Comparison of ENCODE assay signal across 9 mouse cellular contexts in the genomic region with DNA sequence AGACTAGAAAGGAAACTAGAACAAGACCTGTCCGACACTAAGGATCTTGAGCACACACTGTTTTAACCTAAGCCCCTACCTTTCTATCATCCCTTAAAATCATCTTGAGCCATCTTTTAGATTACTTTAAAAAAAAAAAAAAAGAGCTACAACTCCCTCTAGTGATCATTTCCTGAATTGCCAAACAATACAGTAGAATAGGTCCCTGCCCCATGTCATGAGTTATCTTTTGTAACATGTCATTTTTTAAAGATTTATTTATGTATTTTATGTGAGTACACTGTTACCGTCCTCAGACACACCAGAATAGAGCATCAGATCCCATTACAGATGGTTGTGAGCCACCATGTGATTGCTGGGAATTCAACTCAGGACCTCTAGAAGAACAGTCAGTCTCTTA. TPM values are rescaled to one million over a fixed set of nuclear protein-coding genes. Genes with fewer than 3 reads are reported as not detected.
DNase-seq lines count a peak whose midpoint lies in the region; ATAC-seq and TF ChIP-seq lines count a peak whose summit lies in the region.
"Had no signal": no experiment of that assay in that cellular context is flagged by ENCODE, and none has a peak within 500 bp of the region (broad histone marks: within the 10 kb centered on the region; RNA-seq: fewer than 3 reads in every experiment).

No protein-coding gene starts in this region.

- H3K27ac ChIP-seq in forebrain, embryonic 15.5 days (replicated peaks): no peak overlapping the region
- no peak overlapping the region for H3K27ac ChIP-seq in forebrain, embryonic 11.5 days (ENCODE audit: low read depth, low read length)
- H3K27ac ChIP-seq in lung, embryonic 14.5 days (ENCODE audit: low read depth): no peak overlapping the region
- H3K27ac ChIP-seq in midbrain, postnatal 0 days (ENCODE audit: low read depth, low read length): no peak overlapping the region
- H3K27ac ChIP-seq: limb, embryonic 15.5 days had no signal

- H3K4me3 ChIP-seq in forebrain, embryonic 15.5 days: no peak overlapping the region
- H3K4me3 ChIP-seq in forebrain, embryonic 11.5 days (ENCODE audit: low read depth, low read length): no peak overlapping the region
- no peak overlapping the region for H3K4me3 ChIP-seq in lung, embryonic 14.5 days (ENCODE audit: low read depth, low read length)
- H3K4me3 ChIP-seq in midbrain, postnatal 0 days (ENCODE audit: low read depth, low read length): no peak overlapping the region
- H3K4me3 ChIP-seq: limb, embryonic 15.5 days had no signal

- no peak overlapping the region for H3K4me2 ChIP-seq in forebrain, embryonic 15.5 days (replicated peaks)
- no peak overlapping the region for H3K4me2 ChIP-seq in forebrain, embryonic 11.5 days (ENCODE audit: low read depth, low read length, severe bottlenecking)
- no peak overlapping the region for H3K4me2 ChIP-seq in lung, embryonic 14.5 days
- no peak overlapping the region for H3K4me2 ChIP-seq in midbrain, postnatal 0 days (ENCODE audit: low read depth, low read length, poor library complexity, severe bottlenecking)
- H3K4me2 ChIP-seq: limb, embryonic 15.5 days had no signal

- H3K9ac ChIP-seq in forebrain, embryonic 15.5 days (replicated peaks): no peak overlapping the region
- H3K9ac ChIP-seq in forebrain, embryonic 11.5 days (ENCODE audit: low read length): no peak overlapping the region
- H3K9ac ChIP-seq in lung, embryonic 14.5 days: no peak overlapping the region
- H3K9ac ChIP-seq in midbrain, postnatal 0 days (replicated peaks; ENCODE audit: low read length, poor library complexity, severe bottlenecking): no peak overlapping the region
- H3K9ac ChIP-seq: limb, embryonic 15.5 days had no signal

- TF ChIP-seq CTCF in lung, embryonic 14.5 days (IDR thresholded peaks at IDR 0.05; ENCODE audit: low read depth): peak; percentile 47
- TF ChIP-seq CTCF in midbrain, postnatal 0 days (IDR thresholded peaks at IDR 0.05): peak; percentile 74

- no peaks in the 10 kb centered on the region for H3K27me3 ChIP-seq in forebrain, embryonic 15.5 days
- H3K27me3 ChIP-seq in forebrain, embryonic 11.5 days (ENCODE audit: control insufficient read depth, insufficient read depth, low read length): no peaks in the 10 kb centered on the region
- no peaks in the 10 kb centered on the region for H3K27me3 ChIP-seq in lung, embryonic 14.5 days (ENCODE audit: insufficient read depth, low read length)
- no peaks in the 10 kb centered on the region for H3K27me3 ChIP-seq in midbrain, postnatal 0 days (ENCODE audit: insufficient read depth, low read length)
- H3K27me3 ChIP-seq: limb, embryonic 15.5 days had no signal

- no peaks in the 10 kb centered on the region for H3K36me3 ChIP-seq in forebrain, embryonic 15.5 days
- no peaks in the 10 kb centered on the region for H3K36me3 ChIP-seq in forebrain, embryonic 11.5 days (ENCODE audit: control insufficient read depth, insufficient read depth, low read length)
- H3K36me3 ChIP-seq in lung, embryonic 14.5 days (ENCODE audit: insufficient read depth): no peaks in the 10 kb centered on the region
- no peaks in the 10 kb centered on the region for H3K36me3 ChIP-seq in midbrain, postnatal 0 days (ENCODE audit: insufficient read depth, low read length)
- H3K36me3 ChIP-seq: limb, embryonic 15.5 days had no signal

- peak; percentile 53; the same call in 1 of the 2 replicates for ATAC-seq in forebrain, embryonic 15.5 days (replicated peaks)
- no peak for ATAC-seq in forebrain, embryonic 11.5 days (replicated peaks; ENCODE audit: low FRiP score)
- ATAC-seq in lung, embryonic 14.5 days (ENCODE audit: insufficient read depth): no peak
- ATAC-seq in erythroid progenitor cell, adult 5-6 weeks (replicated peaks; ENCODE audit: low FRiP score, poor library complexity, severe bottlenecking): 0 out of 2 replicates have a peak, but pooled peaks have one; percentile 54
- ATAC-seq in midbrain, postnatal 0 days (ENCODE audit: low FRiP score): peak; percentile 20; the same call in 1 of the 2 replicates

- H3K9me3 ChIP-seq in forebrain, embryonic 15.5 days: no peaks in the 10 kb centered on the region
- no peaks in the 10 kb centered on the region for H3K9me3 ChIP-seq in forebrain, embryonic 11.5 days (ENCODE audit: control insufficient read depth, low read length)
- no peaks in the 10 kb centered on the region for H3K9me3 ChIP-seq in lung, embryonic 14.5 days (ENCODE audit: low read depth, low read length)
- no peaks in the 10 kb centered on the region for H3K9me3 ChIP-seq in midbrain, postnatal 0 days (ENCODE audit: low read length)
- H3K9me3 ChIP-seq: limb, embryonic 15.5 days had no signal

- WGBS in forebrain, embryonic 15.5 days: 57% methylated on average over 2 of the region's 2 CpGs
- WGBS in forebrain, embryonic 11.5 days: 57% methylated on average over 2 of the region's 2 CpGs
- 35% methylated on average over 2 of the region's 2 CpGs for WGBS in lung, embryonic 14.5 days
- 43% methylated on average over 2 of the region's 2 CpGs for WGBS in midbrain, postnatal 0 days

- H3K4me1 ChIP-seq in forebrain, embryonic 15.5 days: no peaks in the 10 kb centered on the region
- no peaks in the 10 kb centered on the region for H3K4me1 ChIP-seq in forebrain, embryonic 11.5 days (replicated peaks; ENCODE audit: control insufficient read depth, insufficient read depth, low read length)
- H3K4me1 ChIP-seq in lung, embryonic 14.5 days (ENCODE audit: insufficient read depth): no peaks in the 10 kb centered on the region
- no peaks in the 10 kb centered on the region for H3K4me1 ChIP-seq in midbrain, postnatal 0 days (ENCODE audit: insufficient read depth, low read length)
- H3K4me1 ChIP-seq: limb, embryonic 15.5 days had no signal

- no peak for DNase-seq in forebrain, embryonic 11.5 days (ENCODE audit: low spot score)
- DNase-seq in lung, embryonic 14.5 days: peak; percentile 60
- DNase-seq in lung, postnatal 14 days: no peak
- DNase-seq in midbrain, postnatal 0 days (ENCODE audit: low spot score): peak; percentile 46
- DNase-seq in spleen, adult 12 weeks (ENCODE audit: low spot score): no peak
- DNase-seq in adrenal gland, postnatal 14 days: no peak

RNA-seq across cellular contexts. Expression of a gene that starts 2.0 kb away (rescaled TPM):
- polyA plus RNA-seq in forebrain, embryonic 15.5 days (2015; fragmentation: Nextera tagmentation; extraction: Ambion mirVana): 0.38 and 0.49 TPM in 2 replicates
- 0.97 and 1.6 TPM in 2 replicates for polyA plus RNA-seq in forebrain, embryonic 11.5 days (2014; fragmentation: Nextera tagmentation; extraction: Ambion mirVana)
- 1.7 and 2.2 TPM in 2 replicates for polyA plus RNA-seq in lung, embryonic 14.5 days (2014; fragmentation: Nextera tagmentation; extraction: Ambion mirVana)
- total RNA-seq in erythroid progenitor cell, adult 5-6 weeks (2015; ENCODE audit: low replicate concordance): 4.2 and 9.4 TPM in 2 replicates
- 0.64 and 1.9 TPM in 2 replicates for total RNA-seq in erythroid progenitor cell, adult 5-6 weeks (2017; ENCODE audit: low replicate concordance)
- 0.11 and 0.42 TPM in 2 replicates for total RNA-seq in midbrain, postnatal 0 days (2014; rRNA removed)
- polyA plus RNA-seq in midbrain, postnatal 0 days (2015; fragmentation: Nextera tagmentation; extraction: Ambion mirVana): 0.25 and 0.52 TPM in 2 replicates
- 9.0 and 12.1 TPM in 2 replicates for total RNA-seq in adrenal gland, postnatal 14 days (2021)

RNA-seq across cellular contexts. Expression of a gene that starts 10.2 kb away (rescaled TPM):
- polyA plus RNA-seq in forebrain, embryonic 15.5 days (2015; fragmentation: Nextera tagmentation; extraction: Ambion mirVana): 422 and 438 TPM in 2 replicates
- 418 and 471 TPM in 2 replicates for polyA plus RNA-seq in forebrain, embryonic 11.5 days (2014; fragmentation: Nextera tagmentation; extraction: Ambion mirVana)
- polyA plus RNA-seq in lung, embryonic 14.5 days (2014; fragmentation: Nextera tagmentation; extraction: Ambion mirVana): 683 and 808 TPM in 2 replicates
- total RNA-seq in erythroid progenitor cell, adult 5-6 weeks (2015; ENCODE audit: low replicate concordance): 257 and 311 TPM in 2 replicates
- total RNA-seq in erythroid progenitor cell, adult 5-6 weeks (2017; ENCODE audit: low replicate concordance): 233 and 410 TPM in 2 replicates
- total RNA-seq in midbrain, postnatal 0 days (2014; rRNA removed): 186 and 281 TPM in 2 replicates
- polyA plus RNA-seq in midbrain, postnatal 0 days (2015; fragmentation: Nextera tagmentation; extraction: Ambion mirVana): 359 and 404 TPM in 2 replicates
- 366 and 383 TPM in 2 replicates for total RNA-seq in adrenal gland, postnatal 14 days (2021)

RNA-seq across cellular contexts. Expression of a gene that starts 37.4 kb away (rescaled TPM):
- polyA plus RNA-seq in forebrain, embryonic 15.5 days (2015; fragmentation: Nextera tagmentation; extraction: Ambion mirVana): 12.6 and 14.0 TPM in 2 replicates
- polyA plus RNA-seq in forebrain, embryonic 11.5 days (2014; fragmentation: Nextera tagmentation; extraction: Ambion mirVana): 15.7 and 16.3 TPM in 2 replicates
- 22.3 and 23.3 TPM in 2 replicates for polyA plus RNA-seq in lung, embryonic 14.5 days (2014; fragmentation: Nextera tagmentation; extraction: Ambion mirVana)
- total RNA-seq in erythroid progenitor cell, adult 5-6 weeks (2015; ENCODE audit: low replicate concordance): 44.3 and 51.6 TPM in 2 replicates
- 19.4 and 20.3 TPM in 2 replicates for total RNA-seq in erythroid progenitor cell, adult 5-6 weeks (2017; ENCODE audit: low replicate concordance)
- 17.2 and 17.5 TPM in 2 replicates for total RNA-seq in midbrain, postnatal 0 days (2014; rRNA removed)
- 9.5 and 10.6 TPM in 2 replicates for polyA plus RNA-seq in midbrain, postnatal 0 days (2015; fragmentation: Nextera tagmentation; extraction: Ambion mirVana)
- total RNA-seq in adrenal gland, postnatal 14 days (2021): 32.3 and 33.7 TPM in 2 replicates

RNA-seq across cellular contexts. Expression of a gene that starts 42.8 kb away (rescaled TPM):
- 0.08 TPM in 1 of 2 replicates, not detected in the other for polyA plus RNA-seq in forebrain, embryonic 15.5 days (2015; fragmentation: Nextera tagmentation; extraction: Ambion mirVana)
- not detected in 2 replicates for polyA plus RNA-seq in forebrain, embryonic 11.5 days (2014; fragmentation: Nextera tagmentation; extraction: Ambion mirVana)
- polyA plus RNA-seq in lung, embryonic 14.5 days (2014; fragmentation: Nextera tagmentation; extraction: Ambion mirVana): 0.11 and 0.34 TPM in 2 replicates
- not detected in 2 replicates for total RNA-seq in erythroid progenitor cell, adult 5-6 weeks (2015; ENCODE audit: low replicate concordance)
- total RNA-seq in erythroid progenitor cell, adult 5-6 weeks (2017; ENCODE audit: low replicate concordance): not detected in 2 replicates
- total RNA-seq in midbrain, postnatal 0 days (2014; rRNA removed): 0.27 TPM in 1 of 2 replicates, not detected in the other
- polyA plus RNA-seq in midbrain, postnatal 0 days (2015; fragmentation: Nextera tagmentation; extraction: Ambion mirVana): 0.10 TPM in 1 of 2 replicates, not detected in the other
- total RNA-seq in adrenal gland, postnatal 14 days (2021): 6.2 and 7.6 TPM in 2 replicates

Comparison
In these comparisons a context has a peak if more than half of its experiments do, and no peak if none do; other contexts are left out.
1. ATAC-seq: peak in forebrain, embryonic 15.5 days (single experiment), erythroid progenitor cell, adult 5-6 weeks (single experiment) and midbrain, postnatal 0 days (single experiment); none in forebrain, embryonic 11.5 days (single experiment) and lung, embryonic 14.5 days (single experiment).
2. DNase-seq: peak in lung, embryonic 14.5 days (single experiment) and midbrain, postnatal 0 days (single experiment); none in forebrain, embryonic 11.5 days (single experiment), lung, postnatal 14 days (single experiment), spleen, adult 12 weeks (single experiment) and adrenal gland, postnatal 14 days (single experiment).